Mouse (Mus musculus) lung, postnatal 0 days (tissue): ENCODE measurements around the gene Rgs7.

ENCODE experiments used
- CTCF ChIP-seq: IDR thresholded peaks from 2 replicates; pipeline ENCODE4 v1.5.1; 2016; ENCODE audit warnings: antibody characterized with exemption, mild to moderate bottlenecking
- EP300 ChIP-seq: IDR thresholded peaks from 2 replicates; pipeline ENCODE4 v1.6.1; 2016; ENCODE audit warnings: antibody characterized with exemption, mild to moderate bottlenecking, control low read depth

GRCm38 (mm10) chr1:175184736-175185135 is 307.6 kb downstream of the Rgs7 start:
- TF ChIP-seq CTCF, result no peak
- no peak for TF ChIP-seq EP300
